Mouse (Mus musculus) left cerebral cortex, postnatal 4 days (tissue): ENCODE results near the gene Uvrag. TPM values are rescaled to one million over a fixed set of nuclear protein-coding genes. Genes with fewer than 3 reads are reported as not detected.

ENCODE experiments used
- DNase-seq: peaks from one replicate; pipeline ENCODE4 v3.0.0-alpha.2; 2022
- intact Hi-C: fragments of 180-260 bp; cut with DNase I; formaldehyde crosslinking; loops from one replicate; pipeline ENCODE4 v1.15.1; 2025
- total RNA-seq, 2 experiments: library from RNA; stranded (reverse); gene quantifications; 2 replicates each; pipeline ENCODE4 v1.2.3; 2021

The Uvrag gene
- total RNA-seq, 2 experiments from 2014 or later, result 36.3 to 37.4 TPM

DNA sequence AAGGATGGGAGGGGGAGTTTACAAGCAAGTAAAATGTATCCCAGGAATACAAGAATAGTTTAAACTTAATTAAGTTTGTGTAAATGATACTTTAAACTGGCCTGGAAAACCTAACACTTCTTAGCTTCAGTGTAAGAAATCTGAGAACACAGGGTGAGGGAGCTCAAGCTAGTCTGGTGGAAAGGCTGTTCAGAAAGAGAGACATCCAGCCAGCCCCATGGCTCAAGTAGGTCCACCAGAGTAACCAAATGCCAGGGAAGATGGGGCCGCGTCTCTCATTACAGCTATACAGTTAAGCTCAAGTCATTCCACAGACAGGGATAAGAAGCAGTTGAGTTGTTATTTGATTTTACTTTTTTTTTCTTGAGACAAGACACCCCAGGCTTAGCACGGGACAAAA is 107.6 kb downstream of the Uvrag start:
- intact Hi-C loops, result no loop called here
- no peak for DNase-seq

- no peak for DNase-seq
- intact Hi-C loops, result no loop called here
Measured at GRCm38 (mm10) chr7:99032051-99032450, 108.9 kb downstream of the Uvrag start.

DNA sequence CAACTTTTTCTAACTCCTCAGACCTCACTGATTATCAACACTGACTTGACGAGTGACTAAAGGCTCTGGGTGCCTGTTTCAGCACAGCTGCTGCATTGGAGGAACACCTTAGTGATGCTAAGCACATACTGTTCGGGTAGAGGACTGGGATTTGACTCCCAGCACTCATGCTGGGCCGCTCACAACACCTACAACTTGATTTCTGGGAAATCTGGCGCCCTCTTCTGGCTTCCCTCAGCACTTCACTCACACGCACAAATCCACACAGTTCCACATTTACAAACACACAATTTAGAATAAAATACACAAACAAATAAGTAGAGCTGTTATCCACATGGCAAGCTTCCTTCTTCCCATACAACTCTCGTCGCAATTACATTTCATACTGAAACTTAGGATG is 112.8 kb downstream of the Uvrag start:
- no peak for DNase-seq
- intact Hi-C loops, result no loop called here

DNA sequence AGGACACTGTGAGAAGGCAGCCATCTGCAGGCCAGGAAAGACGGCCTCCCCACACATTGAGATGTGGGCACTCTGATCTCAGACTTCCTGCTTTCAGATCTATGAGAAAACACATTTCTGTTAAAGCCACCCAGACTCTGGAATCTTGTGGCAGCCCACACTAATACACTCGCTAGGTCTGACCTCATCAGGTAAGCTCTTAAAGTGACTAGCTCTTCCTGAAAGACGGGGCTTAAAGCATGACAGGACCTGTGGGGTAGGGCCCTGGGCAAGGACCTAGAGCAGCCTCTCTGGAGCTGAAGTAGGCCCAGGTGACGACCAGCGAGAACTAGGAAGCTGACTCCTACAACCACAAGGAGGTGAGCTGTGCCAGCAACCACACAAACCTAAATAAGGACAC is 113.8 kb downstream of the Uvrag start:
- intact Hi-C loops, result no loop called here

DNA sequence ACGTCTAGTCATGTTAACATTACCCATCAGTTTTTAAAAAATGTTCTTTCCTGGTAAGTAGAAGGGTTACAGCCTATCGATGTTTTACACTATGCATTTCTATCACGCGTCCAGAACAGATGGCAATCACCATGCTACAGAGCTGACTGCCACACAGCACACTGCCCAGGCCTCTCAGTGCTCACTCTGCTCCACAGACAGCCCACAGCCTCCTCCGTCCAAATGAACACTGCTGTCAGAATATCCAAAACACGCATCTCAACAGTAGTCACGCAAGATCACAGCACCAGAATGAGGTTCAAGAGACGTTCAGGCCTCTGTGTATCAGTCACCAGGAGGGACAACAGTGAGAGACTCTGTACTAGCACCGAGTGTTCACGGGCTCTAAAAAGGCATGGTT is 115.0 kb downstream of the Uvrag start:
- no peak for DNase-seq
- intact Hi-C loops, result no loop called here

More for the DNA sequence above, 113.8 kb downstream of the Uvrag start:
- no peak for DNase-seq

DNA sequence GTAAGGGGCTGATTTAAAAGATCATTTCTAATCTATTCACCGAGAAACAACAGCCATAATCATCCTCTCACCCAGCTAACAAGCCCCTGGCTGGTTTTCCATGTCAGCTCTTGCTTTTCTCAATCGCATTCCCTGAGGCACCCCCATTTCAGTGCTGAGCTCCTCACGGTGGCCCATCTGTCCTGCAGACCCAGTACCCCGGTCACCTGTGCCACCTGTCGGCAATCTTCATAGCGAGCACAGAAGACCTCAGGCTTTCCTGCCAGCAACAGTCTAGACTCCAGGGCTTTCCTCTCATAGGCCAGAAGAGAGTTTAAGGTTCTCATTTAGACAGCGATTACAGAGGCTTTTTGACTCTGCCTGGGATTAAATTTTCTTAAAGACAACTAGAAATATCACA is 115.7 kb downstream of the Uvrag start:
- no peak for DNase-seq
- intact Hi-C loops, result no loop called here

DNA sequence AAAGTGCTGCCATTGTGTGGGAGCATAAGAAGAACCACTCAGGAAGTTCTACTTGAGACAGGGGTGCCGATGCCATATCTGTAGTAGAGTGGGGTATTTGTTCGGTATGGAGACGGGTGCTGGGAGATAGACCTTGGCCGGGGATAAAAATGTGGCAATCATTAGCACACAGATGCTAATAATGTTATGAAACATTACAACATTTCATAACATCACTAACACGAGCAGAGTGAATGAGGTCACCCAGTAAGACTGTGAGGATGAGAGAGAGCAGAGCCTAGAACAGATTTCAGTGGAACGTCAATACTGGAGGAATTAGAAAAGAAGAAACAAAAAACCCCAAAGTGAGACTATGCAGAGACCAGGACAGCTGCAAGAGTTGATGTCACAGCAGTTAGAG is 116.2 kb downstream of the Uvrag start:
- intact Hi-C loops, result no loop called here
- DNase-seq, result no peak

GRCm38 (mm10) chr7:99023931-99024330 is 117.0 kb downstream of the Uvrag start:
- no peak for DNase-seq
- intact Hi-C loops, result no loop called here

- intact Hi-C loops, result no loop called here
- no peak for DNase-seq
Measured at GRCm38 (mm10) chr7:99021277-99021676, 119.7 kb downstream of the Uvrag start.

GRCm38 (mm10) chr7:99020353-99020752 is 120.6 kb downstream of the Uvrag start:
- intact Hi-C loops, result no loop called here
- DNase-seq, result no peak

GRCm38 (mm10) chr7:99017224-99017844 is 123.6 kb downstream of the Uvrag start:
- DNase-seq, result no peak
- intact Hi-C loops, result no loop called here

GRCm38 (mm10) chr7:99015914-99016313 is 125.0 kb downstream of the Uvrag start:
- intact Hi-C loops, result no loop called here
- DNase-seq, result no peak

GRCm38 (mm10) chr7:99015419-99015818 is 125.5 kb downstream of the Uvrag start:
- DNase-seq, result peak; percentile 13
- intact Hi-C loops, result no loop called here

- DNase-seq, result no peak
- intact Hi-C loops, result no loop called here
Measured at GRCm38 (mm10) chr7:99014620-99015019, 126.3 kb downstream of the Uvrag start.

DNA sequence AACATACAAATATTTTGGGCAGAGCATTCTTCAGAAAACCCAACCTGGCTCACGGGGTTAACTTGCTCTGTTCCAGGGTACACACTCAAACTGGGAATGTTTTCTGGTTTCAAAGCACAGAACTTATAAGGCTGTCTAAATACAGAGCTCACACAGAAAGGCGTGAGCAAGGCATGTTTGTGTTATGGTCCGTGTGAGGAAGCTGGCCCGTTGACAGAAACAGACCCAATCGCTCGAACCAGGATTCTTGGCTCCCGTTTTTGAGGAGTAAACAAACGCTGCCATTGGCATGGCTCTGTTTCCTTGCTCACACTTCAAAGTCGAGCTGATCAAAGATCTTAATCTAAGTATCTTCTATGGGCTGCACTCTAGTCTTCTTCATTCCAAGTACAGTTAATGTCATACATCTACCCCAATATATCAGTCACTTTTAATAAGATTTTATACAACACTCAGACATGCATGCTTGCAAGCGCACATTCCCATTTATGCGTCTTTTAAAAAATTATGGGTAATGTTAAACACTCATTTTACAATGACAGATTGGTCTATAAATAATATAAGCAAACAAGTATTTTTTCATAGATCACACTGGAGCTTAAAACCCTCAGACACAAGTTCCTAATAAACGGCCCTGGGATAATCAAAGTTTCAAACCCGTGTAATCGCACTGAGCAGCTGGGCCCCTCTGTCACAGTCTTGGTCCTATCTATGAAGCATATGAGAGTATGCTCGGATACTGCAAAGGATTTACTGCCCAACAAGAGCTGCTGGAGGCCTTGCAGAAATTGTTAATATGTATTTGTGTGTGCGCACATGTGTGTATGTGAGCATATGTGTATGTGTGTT is 133.2 kb downstream of the Uvrag start:
- no peak for DNase-seq
- intact Hi-C loops, result no loop called here

- intact Hi-C loops, result no loop called here
Measured at GRCm38 (mm10) chr7:99003231-99003630, 137.7 kb downstream of the Uvrag start.

GRCm38 (mm10) chr7:98998722-98999121 is 142.2 kb downstream of the Uvrag start:
- DNase-seq, result no peak
- intact Hi-C loops, result no loop called here

More at GRCm38 (mm10) chr7:99003231-99003630, 137.7 kb downstream of the Uvrag start:
- DNase-seq, result no peak

- intact Hi-C loops, result no loop called here
- DNase-seq, result no peak
Measured at GRCm38 (mm10) chr7:98997760-98998159, 143.2 kb downstream of the Uvrag start.

DNA sequence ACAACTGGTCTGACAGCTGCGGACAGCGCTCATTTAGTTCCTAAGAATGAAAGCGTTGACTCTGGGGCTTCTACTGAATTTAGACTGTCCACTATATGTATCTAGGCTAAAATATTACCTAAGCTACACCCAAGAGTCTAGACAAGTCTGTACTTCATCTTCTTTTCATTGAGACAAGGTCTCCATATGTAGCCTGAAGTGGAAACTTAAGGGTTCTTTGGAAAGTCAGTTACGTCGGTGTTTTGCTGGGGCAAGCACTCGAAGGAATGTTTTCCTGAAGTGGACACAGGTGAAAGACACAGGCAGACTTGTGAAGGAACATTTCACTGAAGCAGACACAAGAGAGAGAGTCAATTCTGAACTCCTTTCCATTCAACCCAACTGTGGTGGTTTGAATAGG is 144.2 kb downstream of the Uvrag start:
- intact Hi-C loops, result no loop called here
- DNase-seq, result no peak

DNA sequence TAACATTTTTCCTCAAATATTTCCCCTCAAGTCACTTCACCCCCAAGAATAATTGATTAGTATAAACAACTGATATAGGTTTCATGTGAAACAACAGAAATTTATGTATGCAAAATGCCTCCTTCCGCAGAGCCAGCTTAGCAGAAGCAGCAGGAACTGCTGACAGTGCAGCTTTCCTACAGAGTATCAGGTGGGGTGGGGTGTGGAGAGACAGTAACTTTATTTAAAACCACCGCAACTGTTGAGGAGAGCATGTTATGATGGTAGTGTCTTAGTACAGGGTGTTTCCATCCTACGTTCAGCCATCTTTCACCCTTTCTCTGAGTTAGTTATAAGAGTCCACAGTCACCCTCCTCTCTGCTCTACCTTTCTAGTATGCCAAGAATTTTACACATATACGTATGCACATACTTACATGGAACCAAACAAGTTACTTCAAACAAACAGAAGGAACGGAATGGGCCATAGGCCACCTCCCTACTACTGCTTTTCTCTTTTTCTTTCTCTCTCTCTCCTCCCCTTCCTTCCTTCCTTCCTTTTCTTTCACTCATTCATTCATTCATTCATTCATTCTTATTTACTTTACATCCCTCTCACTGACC is 145.7 kb downstream of the Uvrag start:
- no peak for DNase-seq
- intact Hi-C loops, result no loop called here

DNA sequence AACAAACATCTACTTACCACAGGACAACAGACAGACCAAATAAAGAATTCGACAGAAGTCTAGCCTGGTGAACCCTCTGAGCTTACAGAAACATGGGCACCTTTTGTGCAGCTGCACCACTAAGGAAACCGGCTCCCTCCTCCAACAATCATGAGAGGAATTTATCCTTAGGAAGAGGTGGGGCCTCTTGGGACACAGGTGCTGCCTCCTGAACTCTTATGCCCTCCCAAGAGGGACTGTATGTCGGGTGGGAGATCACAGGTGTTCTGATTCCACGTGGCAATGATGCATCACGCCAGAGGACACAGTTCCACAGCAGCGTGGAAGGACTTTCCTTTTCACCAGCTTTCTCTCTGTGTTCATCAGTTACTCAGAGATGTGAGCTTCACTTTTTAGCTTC is 146.8 kb downstream of the Uvrag start:
- intact Hi-C loops, result no loop called here
- DNase-seq, result no peak

DNA sequence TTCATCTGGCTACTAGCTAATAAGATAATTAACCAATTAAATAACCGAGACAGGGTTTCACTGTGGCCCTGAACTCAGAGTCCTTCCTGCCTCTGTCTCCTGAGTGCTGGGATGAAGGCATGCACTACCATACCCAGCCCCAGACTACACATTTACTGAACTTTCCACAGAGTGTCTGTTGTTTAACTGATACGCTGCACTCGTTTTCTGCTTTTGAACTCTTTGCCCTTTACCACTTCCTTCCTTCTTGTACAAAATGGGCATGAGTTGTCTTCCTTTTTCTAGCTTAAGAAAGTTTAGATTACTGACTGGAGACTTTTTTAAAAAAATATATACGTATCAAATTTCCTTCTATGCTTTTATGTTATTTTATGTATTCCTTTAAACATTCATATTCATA is 147.5 kb downstream of the Uvrag start:
- intact Hi-C loops, result no loop called here
- DNase-seq, result no peak
